Mouse (Mus musculus) heart, adult 2 months (tissue): ENCODE results near the gene Nlk.

Experiments
- CTCF ChIP-seq: fragments of 200-600 bp; IDR thresholded peaks from 2 replicates; pipeline ENCODE4 v1.8.1; 2022; ENCODE audit warnings: antibody characterized with exemption, mild to moderate bottlenecking, moderate library complexity
- EP300 ChIP-seq: fragments of 200-500 bp; IDR thresholded peaks from 2 replicates; pipeline ENCODE4 v1.6.1; 2011; ENCODE audit warnings: low read depth, low read length, control low read depth; ENCODE audit not compliant: insufficient read depth
- POLR2A ChIP-seq: fragments of 200-500 bp; IDR thresholded peaks from 2 replicates; pipeline ENCODE4 v1.6.1; 2011; ENCODE audit warnings: mild to moderate bottlenecking, low read depth, low read length, control low read depth; ENCODE audit not compliant: insufficient read depth

GRCm38 (mm10) chr11:78664853-78665252 is 32.3 kb downstream of the Nlk start:
- TF ChIP-seq CTCF (no peak), POLR2A (no peak), EP300 (no peak)
